Mouse (Mus musculus): ENCODE measurements around the gene Fam131b.

Gene Fam131b

GRCm38 (mm10) chr6:42326509-42326908, 2.1 kb upstream of the Fam131b start:
- no peak for DNase-seq

GRCm38 (mm10) chr6:42325268-42325609, 796 bp upstream of the Fam131b start:
- DNase-seq: peak; percentile 85 to 91

- DNase-seq: peak; percentile 61
These were observed 369 bp downstream of the Fam131b start for GRCm38 (mm10) chr6:42324067-42324481.

- DNase-seq: peak in 1 of 2 experiments; percentile 34
These were observed 924 bp downstream of the Fam131b start for GRCm38 (mm10) chr6:42323371-42324066.

DNA sequence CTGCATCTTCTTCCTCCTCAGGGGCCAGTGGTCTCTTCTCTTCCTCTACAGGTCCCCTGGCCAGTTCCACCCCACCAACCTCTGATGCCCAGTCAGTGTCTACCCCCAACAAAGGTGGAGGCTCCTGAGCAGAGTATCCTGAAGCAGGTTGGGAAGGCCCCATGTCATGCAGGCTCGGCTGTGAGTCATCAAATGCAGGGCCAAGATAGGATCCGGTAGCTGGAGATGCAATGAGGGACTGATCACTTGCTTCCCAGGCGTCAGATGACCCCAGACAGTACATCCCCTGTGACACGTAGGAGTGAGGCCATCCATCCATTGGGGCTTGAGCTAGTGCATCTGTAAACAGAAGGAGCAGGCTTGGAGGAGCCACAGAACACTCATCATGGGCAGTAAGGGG, 6.2 kb downstream of the Fam131b start:
- DNase-seq: no peak

DNA sequence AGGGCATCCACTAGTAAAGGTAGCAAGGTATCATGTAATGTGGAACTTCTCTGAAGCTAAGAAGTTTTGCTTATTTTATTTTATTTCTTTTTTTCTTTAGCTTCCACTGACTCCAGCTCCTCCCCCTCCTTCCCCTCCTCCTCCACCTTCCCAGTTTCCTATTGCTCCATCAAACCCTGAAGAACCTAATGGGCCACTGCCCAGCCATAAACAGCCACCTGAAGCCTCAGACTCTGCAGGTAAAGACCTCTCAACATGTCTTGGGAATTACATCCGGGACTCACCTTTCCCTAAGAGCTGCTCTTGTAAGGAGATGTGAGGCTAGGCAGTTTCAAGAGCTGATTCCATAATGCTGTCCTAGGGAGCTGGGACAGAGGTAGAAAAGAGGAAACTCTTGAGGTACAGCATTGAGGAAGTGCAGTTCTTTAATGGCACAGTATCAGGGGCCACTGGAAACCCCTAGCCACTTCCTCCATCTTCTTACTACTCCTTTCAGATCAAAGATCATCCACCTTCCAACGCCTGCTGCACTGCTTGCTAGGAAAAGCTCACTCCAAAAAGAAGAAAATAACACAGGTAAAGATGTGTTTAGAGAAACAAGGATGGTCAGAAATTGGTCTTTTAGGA, 13.9 kb downstream of the Fam131b start:
- DNase-seq: no peak

DNA sequence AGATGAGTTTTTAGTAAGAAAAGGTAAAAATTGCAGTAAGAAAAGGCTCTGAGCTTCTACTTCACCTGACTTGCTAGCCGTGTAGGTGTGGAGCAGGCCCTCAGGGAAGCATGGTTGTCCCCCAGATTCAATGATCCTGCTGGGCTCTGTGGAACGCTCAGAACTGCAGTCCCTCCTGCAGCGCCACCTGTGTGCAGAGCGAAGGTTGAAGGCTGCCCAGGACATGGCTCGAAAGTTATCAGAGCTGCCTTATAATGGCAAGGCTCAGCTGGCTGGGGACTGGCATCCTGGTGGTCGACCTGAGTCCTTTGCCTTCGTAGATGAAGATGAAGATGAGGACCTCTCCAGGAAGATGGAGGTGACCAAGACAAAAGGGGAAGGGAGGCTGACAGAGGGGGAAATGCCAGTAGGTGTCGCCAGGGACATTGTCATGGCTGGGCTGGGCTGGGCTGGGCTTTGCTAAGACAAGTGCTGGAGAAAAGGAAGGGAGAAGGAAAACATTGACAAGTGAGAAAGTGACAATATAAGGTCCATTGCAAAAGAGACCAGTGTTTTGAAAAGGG, 14.5 kb downstream of the Fam131b start:
- peak; percentile 49 to 55 for DNase-seq

DNA sequence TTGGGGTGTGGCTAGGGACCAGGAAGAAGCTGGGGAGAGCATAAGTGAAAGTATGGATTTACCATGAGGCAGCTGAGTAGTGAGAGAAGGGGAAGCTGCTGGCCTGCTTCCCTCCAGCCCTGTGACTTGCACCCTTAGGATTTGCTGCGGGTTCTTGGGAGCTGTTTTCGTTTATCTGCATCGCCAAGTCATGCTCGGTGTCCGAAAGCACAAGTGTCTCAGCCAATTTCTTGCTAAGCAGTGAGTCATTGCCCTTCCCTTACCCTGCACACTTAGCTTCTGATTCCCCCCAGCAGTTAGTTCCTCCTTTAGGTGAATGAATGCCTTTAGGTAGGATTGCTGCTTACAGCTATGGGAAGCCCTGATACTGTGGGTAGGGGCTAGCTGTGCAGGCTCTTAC, 25.1 kb downstream of the Fam131b start:
- DNase-seq: no peak

GRCm38 (mm10) chr6:42295549-42296094, 28.8 kb downstream of the Fam131b start:
- no peak for DNase-seq

DNA sequence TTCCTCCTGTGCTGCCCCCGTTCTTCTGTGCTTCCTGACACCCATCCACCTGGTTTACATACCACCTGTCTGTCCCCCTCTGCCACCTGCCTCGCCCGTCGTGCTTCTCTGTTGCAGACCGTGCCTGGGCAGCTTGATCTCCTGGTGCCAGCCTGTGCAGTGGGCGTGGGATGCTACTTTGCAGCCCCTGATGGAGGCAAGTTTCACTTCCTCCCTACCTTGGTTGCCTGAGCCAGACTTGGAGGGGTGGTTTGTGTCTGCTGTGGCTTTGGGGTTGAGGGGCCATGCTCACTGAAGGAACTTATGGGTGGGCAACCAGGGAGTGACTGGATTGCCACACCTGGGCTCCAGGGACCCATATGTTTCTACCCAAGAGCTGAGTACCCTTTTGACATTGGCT, 31.1 kb downstream of the Fam131b start:
- no peak for DNase-seq

- no peak for DNase-seq
These were observed 36.9 kb downstream of the Fam131b start for GRCm38 (mm10) chr6:42287562-42287961.

DNA sequence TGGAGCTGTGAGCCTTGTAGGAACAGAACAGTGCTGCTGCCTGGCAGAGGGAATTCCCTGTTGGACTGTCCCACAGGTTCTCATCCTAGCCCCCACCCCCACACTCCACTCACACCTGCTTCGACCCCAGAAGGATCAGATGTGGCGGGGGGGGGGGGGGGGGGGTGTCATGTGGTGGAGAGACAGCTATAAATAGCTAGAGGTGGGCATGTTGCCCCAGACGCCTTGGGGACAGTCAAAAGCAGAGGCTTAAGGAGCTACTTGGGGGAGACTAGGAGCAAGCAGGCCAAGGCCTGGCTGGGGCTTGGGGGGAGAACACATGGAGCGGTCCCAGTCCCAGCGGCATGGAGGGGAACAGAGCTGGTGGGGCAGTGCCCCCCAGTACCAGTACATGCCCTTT, 38.0 kb downstream of the Fam131b start, which contains the start of gene Clcn1:
Gene Clcn1, plus strand, starts transcription at position 238 of the 400 bp plus-strand sequence.
- DNase-seq: no peak

GRCm38 (mm10) chr6:42282865-42283528, 41.4 kb downstream of the Fam131b start:
- no peak for DNase-seq

DNA sequence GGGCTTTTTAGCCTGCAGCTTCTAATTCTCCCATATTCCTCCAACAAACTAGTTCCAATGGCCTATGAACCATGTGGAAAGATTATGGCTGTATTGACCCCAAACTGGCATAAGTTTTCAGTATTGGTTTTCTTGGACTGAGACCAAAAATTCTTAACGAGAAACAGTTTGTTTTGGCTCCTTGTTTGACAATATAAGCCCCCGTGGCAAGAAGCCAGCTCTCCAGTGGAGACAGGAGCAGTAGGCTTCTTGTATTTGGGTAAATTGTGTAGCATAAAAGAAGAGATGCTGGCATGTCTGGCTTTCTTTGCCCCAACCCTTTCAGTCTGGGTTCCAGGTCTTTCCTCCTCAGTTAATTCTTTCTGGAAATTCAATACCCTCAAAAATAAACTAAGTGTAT, 48.3 kb downstream of the Fam131b start:
- DNase-seq: no peak

- no peak for DNase-seq
These were observed 53.6 kb downstream of the Fam131b start for GRCm38 (mm10) chr6:42270817-42271216.

DNA sequence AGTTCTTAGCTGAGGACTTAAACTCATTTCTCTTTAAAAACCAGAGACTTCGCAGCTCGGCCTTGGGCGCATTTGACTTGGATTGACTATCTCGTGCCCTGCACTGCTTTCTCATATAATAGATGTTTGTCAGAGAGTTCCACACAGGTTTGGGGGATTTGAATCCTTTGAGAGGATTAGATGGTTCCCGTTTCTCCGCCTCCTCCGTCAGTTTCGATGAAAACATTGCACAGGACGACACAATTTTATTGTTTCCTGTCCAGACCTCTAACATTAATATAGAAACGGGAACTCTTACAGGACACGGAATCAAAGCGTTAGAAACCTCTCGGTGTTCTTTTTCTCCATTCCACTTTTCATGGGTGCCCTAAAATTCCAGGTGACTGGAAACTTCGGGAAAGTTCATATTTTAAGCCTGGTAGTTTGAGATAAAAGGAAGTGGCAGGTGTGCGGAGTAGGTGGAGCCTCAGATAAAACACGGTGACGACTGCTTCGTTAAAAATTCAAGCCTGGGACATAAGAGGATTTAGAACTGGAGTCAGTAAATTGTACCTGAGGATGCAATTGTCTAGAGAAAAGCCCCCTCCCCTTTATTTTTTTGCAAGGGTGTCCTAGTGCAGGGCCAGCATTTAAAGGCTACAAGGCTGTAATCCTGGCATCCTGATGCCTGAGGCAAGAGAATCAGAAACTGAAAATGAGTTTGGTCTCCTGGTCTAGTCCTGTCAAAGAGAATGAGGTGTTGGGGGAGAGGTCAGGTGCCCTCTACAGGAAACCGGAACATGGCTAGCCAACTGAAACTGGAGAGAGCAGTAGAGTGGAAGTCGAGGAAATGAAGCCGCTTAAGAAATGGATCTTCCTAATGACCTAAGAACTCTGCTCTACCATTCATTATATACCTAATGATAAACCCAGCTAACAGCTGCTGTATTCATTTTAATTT, 58.8 kb downstream of the Fam131b start:
- no peak for DNase-seq
